ENCODE assay signal across 8 mouse cellular contexts in the genomic region with DNA sequence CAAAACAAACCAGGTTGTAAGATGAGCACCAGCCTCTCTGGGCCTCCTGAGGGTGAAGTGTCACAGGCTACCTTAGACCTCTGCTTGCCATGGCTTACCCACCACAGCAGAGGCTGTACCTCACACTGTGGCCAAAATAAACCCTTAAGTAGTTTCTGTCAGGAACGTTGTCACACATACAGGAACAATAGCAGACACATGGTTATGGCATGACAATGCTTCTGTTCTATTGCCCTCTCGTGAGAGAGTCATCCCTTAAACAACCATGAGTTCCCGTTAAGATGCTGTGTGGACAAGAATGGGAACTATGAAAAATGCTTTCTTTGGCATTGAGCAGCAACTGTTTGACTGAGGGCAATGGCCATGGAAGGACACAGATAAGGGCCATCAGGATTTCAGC. TPM values are rescaled to one million over a fixed set of nuclear protein-coding genes. Genes with fewer than 3 reads are reported as not detected.
DNase-seq lines count a peak whose midpoint lies in the region; ATAC-seq and TF ChIP-seq lines count a peak whose summit lies in the region.

A gene (plus strand): TSS at position 301 of the 400 bp plus-strand sequence.

- TF ChIP-seq POLR2A in myocyte (IDR thresholded peaks at IDR 0.05; ENCODE audit: insufficient read length, low read depth) = no peak

- no peak for DNase-seq in kidney, postnatal 10 days
- no peak for DNase-seq in adrenal gland, postnatal 25 days
- DNase-seq in heart, embryonic 10.5 days (ENCODE audit: low spot score) = no peak
- DNase-seq in left cerebral cortex, postnatal 10 days (ENCODE audit: extremely low spot score in 1 of 2, low spot score in 2 of 2) = no peak
- no peak for DNase-seq in urinary bladder, postnatal 10 days (ENCODE audit: low spot score)
- DNase-seq in cerebellum, postnatal 10 days = no peak

- peak within 1 kb of the TSS; percentile 95 for H3K27ac ChIP-seq in kidney, embryonic 15.5 days
- H3K27ac ChIP-seq in heart, embryonic 10.5 days = peak within 1 kb of the TSS; percentile 97

- no peak for ATAC-seq in kidney, embryonic 15.5 days (replicated peaks; ENCODE audit: low FRiP score)

- no peaks in the 10 kb centered on the region for H3K36me3 ChIP-seq in kidney, embryonic 15.5 days
- no peaks in the 10 kb centered on the region for H3K36me3 ChIP-seq in heart, embryonic 10.5 days
- no peaks in the 10 kb centered on the region for H3K36me3 ChIP-seq in myocyte (ENCODE audit: control insufficient read depth, insufficient read depth)

- peak within 1 kb of the TSS; percentile 77 for H3ac ChIP-seq in myocyte (ENCODE audit: control insufficient read depth, insufficient read length)

- H3K9me3 ChIP-seq in kidney, embryonic 15.5 days (replicated peaks) = no peaks in the 10 kb centered on the region
- no peaks in the 10 kb centered on the region for H3K9me3 ChIP-seq in heart, embryonic 10.5 days

- H3K9ac ChIP-seq in kidney, embryonic 15.5 days = peak within 1 kb of the TSS; percentile 83

- H3K79me2 ChIP-seq in myocyte (ENCODE audit: control insufficient read depth, insufficient read depth) = peaks cover 15% of the 10 kb centered on the region

- H3K4me1 ChIP-seq in kidney, embryonic 15.5 days = peaks cover 8% of the 10 kb centered on the region
- H3K4me1 ChIP-seq in heart, embryonic 10.5 days = no peaks in the 10 kb centered on the region; the same call in 1 of the 2 replicates

- peak within 1 kb of the TSS; percentile 75 for H3K4me3 ChIP-seq in kidney, embryonic 15.5 days (replicated peaks)
- H3K4me3 ChIP-seq in heart, embryonic 10.5 days = peak within 1 kb of the TSS; percentile 84
- peak within 1 kb of the TSS; percentile 53 for H3K4me3 ChIP-seq in myocyte

- 85% methylated on average over 3 of the region's 3 CpGs for WGBS in kidney, embryonic 15.5 days
- 86% methylated on average over 3 of the region's 3 CpGs for WGBS in heart, embryonic 10.5 days

- H3K27me3 ChIP-seq in kidney, embryonic 15.5 days = no peaks in the 10 kb centered on the region
- H3K27me3 ChIP-seq in heart, embryonic 10.5 days (ENCODE audit: insufficient read depth, poor library complexity, severe bottlenecking) = no peaks in the 10 kb centered on the region
- no peaks in the 10 kb centered on the region for H3K27me3 ChIP-seq in myocyte (ENCODE audit: control insufficient read depth, insufficient read depth, insufficient read length)

- intact Hi-C loops in left cerebral cortex, postnatal 10 days (cut with DNase I) = no loop called here

- H3K4me2 ChIP-seq in kidney, embryonic 15.5 days = peak within 1 kb of the TSS; percentile 69
- peak within 1 kb of the TSS; percentile 88 for H3K4me2 ChIP-seq in myocyte (ENCODE audit: low read depth)

TF ChIP-seq in myocyte, 11 proteins besides CTCF, POLR2A, EP300 and RAD21:
- no peak for TF ChIP-seq MAX (IDR thresholded peaks at IDR 0.05; ENCODE audit: low read depth)
- no peak for TF ChIP-seq REST (IDR thresholded peaks at IDR 0.05; ENCODE audit: insufficient read depth, insufficient read length)
- no peak for TF ChIP-seq TCF12 (IDR thresholded peaks at IDR 0.05; ENCODE audit: insufficient read depth, poor library complexity, severe bottlenecking)
- TF ChIP-seq CEBPB (IDR thresholded peaks at IDR 0.05; ENCODE audit: insufficient read depth, poor library complexity, severe bottlenecking) = no peak
- TF ChIP-seq POLR2AphosphoS2 (IDR thresholded peaks at IDR 0.05; ENCODE audit: insufficient read length, low read depth) = no peak
- TF ChIP-seq MYOD1 (IDR thresholded peaks at IDR 0.05; ENCODE audit: control insufficient read depth in 1 of 3, insufficient read length in 2 of 3, low read depth in 2 of 3) = no peak
- TF ChIP-seq TCF3 (IDR thresholded peaks at IDR 0.05; ENCODE audit: insufficient read length, low read depth) = no peak
- no peak for TF ChIP-seq MYOG (IDR thresholded peaks at IDR 0.05; ENCODE audit: control insufficient read depth in 1 of 3, insufficient read depth in 1 of 3, insufficient read length in 2 of 3, low read depth in 2 of 3)
- TF ChIP-seq USF1 (IDR thresholded peaks at IDR 0.05; ENCODE audit: low read depth) = no peak
- TF ChIP-seq SRF (IDR thresholded peaks at IDR 0.05; ENCODE audit: control insufficient read depth, insufficient read length, low read depth) = no peak
- no peak for TF ChIP-seq E2F4 (IDR thresholded peaks at IDR 0.05; ENCODE audit: insufficient read depth)

RNA-seq across cellular contexts. Expression of the gene that starts here (rescaled TPM):
- 69.8 and 71.3 TPM in 2 replicates for polyA plus RNA-seq in kidney, embryonic 15.5 days (2015; fragmentation: Nextera tagmentation; extraction: Ambion mirVana)
- 40.1 and 40.3 TPM in 2 replicates for total RNA-seq in adrenal gland, postnatal 25 days (2021)
- 36.1 and 37.7 TPM in 2 replicates for polyA plus RNA-seq in heart, embryonic 10.5 days (2016; fragmentation: Nextera tagmentation; extraction: Ambion mirVana)
- total RNA-seq in left cerebral cortex, postnatal 10 days (2021) = 10 to 100 TPM; 44.5 to 44.9 TPM
- polyA plus RNA-seq in myocyte (2012; fragmentation: generic; extraction: Trizol) = 8.7 TPM
